Mouse (Mus musculus) MEL-GATA-1-ER (cell line): Measurements from ENCODE around the gene Pax5.

Experiments
- DNase-seq: peaks from one replicate; pipeline ENCODE4 v3.0.0-alpha.2; 2012; ENCODE audit warnings: low read depth; ENCODE audit errors: extremely low read depth

Pax5 gene

GRCm38 (mm10) chr4:44482851-44483250 is 227.4 kb downstream of the Pax5 start:
- DNase-seq: no peak

GRCm38 (mm10) chr4:44479755-44480154 is 230.5 kb downstream of the Pax5 start:
- no peak for DNase-seq
